Mouse (Mus musculus): ENCODE measurements around the gene Dgki.

The Dgki gene

GRCm38 (mm10) chr6:36875926-36876325, 424.1 kb downstream of the Dgki start:
- DNase-seq (ENCODE audit: low read depth in 1 of 2, low spot score in 2 of 2) = no peak

GRCm38 (mm10) chr6:36872876-36873275, 427.1 kb downstream of the Dgki start:
- DNase-seq (ENCODE audit: low read depth in 1 of 2, low spot score in 2 of 2) = no peak

- no peak for DNase-seq (ENCODE audit: low read depth in 1 of 2, low spot score in 2 of 2)
Observed at GRCm38 (mm10) chr6:36868217-36868616, 431.8 kb downstream of the Dgki start.

- no peak for DNase-seq (ENCODE audit: low read depth in 1 of 2, low spot score in 2 of 2)
Observed at GRCm38 (mm10) chr6:36858258-36859041, 441.5 kb downstream of the Dgki start.

- DNase-seq (ENCODE audit: low read depth in 1 of 2, low spot score in 2 of 2) = no peak
Observed at GRCm38 (mm10) chr6:36857627-36858257, 442.2 kb downstream of the Dgki start.

GRCm38 (mm10) chr6:36850422-36851129, 449.4 kb downstream of the Dgki start:
- DNase-seq (ENCODE audit: low read depth in 1 of 2, low spot score in 2 of 2) = no peak

GRCm38 (mm10) chr6:36845288-36845687, 454.7 kb downstream of the Dgki start:
- DNase-seq (ENCODE audit: low read depth in 1 of 2, low spot score in 2 of 2) = no peak

GRCm38 (mm10) chr6:36844258-36844657, 455.7 kb downstream of the Dgki start:
- DNase-seq (ENCODE audit: low read depth in 1 of 2, low spot score in 2 of 2) = no peak

GRCm38 (mm10) chr6:36843031-36843488, 456.9 kb downstream of the Dgki start:
- DNase-seq (ENCODE audit: low read depth in 1 of 2, low spot score in 2 of 2) = no peak

- no peak for DNase-seq (ENCODE audit: low read depth in 1 of 2, low spot score in 2 of 2)
Observed at GRCm38 (mm10) chr6:36842101-36842922, 457.7 kb downstream of the Dgki start.

GRCm38 (mm10) chr6:36841701-36842100, 458.3 kb downstream of the Dgki start:
- no peak for DNase-seq (ENCODE audit: low read depth in 1 of 2, low spot score in 2 of 2)

- no peak for DNase-seq (ENCODE audit: low read depth in 1 of 2, low spot score in 2 of 2)
Observed at GRCm38 (mm10) chr6:36841174-36841573, 458.8 kb downstream of the Dgki start.

- DNase-seq (ENCODE audit: low read depth in 1 of 2, low spot score in 2 of 2) = no peak
Observed at GRCm38 (mm10) chr6:36838747-36839146, 461.2 kb downstream of the Dgki start.

GRCm38 (mm10) chr6:36835351-36835750, 464.6 kb downstream of the Dgki start:
- DNase-seq (ENCODE audit: low read depth in 1 of 2, low spot score in 2 of 2) = no peak

GRCm38 (mm10) chr6:36834695-36835265, 465.2 kb downstream of the Dgki start:
- DNase-seq (ENCODE audit: low read depth in 1 of 2, low spot score in 2 of 2) = no peak

GRCm38 (mm10) chr6:36832681-36833080, 467.3 kb downstream of the Dgki start:
- DNase-seq (ENCODE audit: low read depth in 1 of 2, low spot score in 2 of 2) = no peak

- DNase-seq (ENCODE audit: low read depth in 1 of 2, low spot score in 2 of 2) = no peak
Observed at GRCm38 (mm10) chr6:36832207-36832606, 467.8 kb downstream of the Dgki start.

GRCm38 (mm10) chr6:36830371-36830925, 469.5 kb downstream of the Dgki start:
- no peak for DNase-seq (ENCODE audit: low read depth in 1 of 2, low spot score in 2 of 2)

GRCm38 (mm10) chr6:36819784-36820050, 480.3 kb downstream of the Dgki start:
- DNase-seq (ENCODE audit: low read depth in 1 of 2, low spot score in 2 of 2) = no peak

- no peak for DNase-seq (ENCODE audit: low read depth in 1 of 2, low spot score in 2 of 2)
Observed at GRCm38 (mm10) chr6:36819019-36819783, 480.8 kb downstream of the Dgki start.
